Mouse (Mus musculus) cerebellum, adult 18-20 months (tissue): ENCODE results near the gene Anxa6.

Experiments used
- DNase-seq, 2 experiments: peaks; one replicate each; pipeline ENCODE4 v3.0.0; 2021

Gene Anxa6

GRCm38 (mm10) chr11:55033040-55033660 is at the start of gene Anxa6:
Gene Anxa6 (minus strand): TSS chr11:55033445.
- DNase-seq, result peak; percentile 88 to 89

GRCm38 (mm10) chr11:55081206-55081605 is 48.0 kb upstream of the Anxa6 start:
- DNase-seq, result no peak

DNA sequence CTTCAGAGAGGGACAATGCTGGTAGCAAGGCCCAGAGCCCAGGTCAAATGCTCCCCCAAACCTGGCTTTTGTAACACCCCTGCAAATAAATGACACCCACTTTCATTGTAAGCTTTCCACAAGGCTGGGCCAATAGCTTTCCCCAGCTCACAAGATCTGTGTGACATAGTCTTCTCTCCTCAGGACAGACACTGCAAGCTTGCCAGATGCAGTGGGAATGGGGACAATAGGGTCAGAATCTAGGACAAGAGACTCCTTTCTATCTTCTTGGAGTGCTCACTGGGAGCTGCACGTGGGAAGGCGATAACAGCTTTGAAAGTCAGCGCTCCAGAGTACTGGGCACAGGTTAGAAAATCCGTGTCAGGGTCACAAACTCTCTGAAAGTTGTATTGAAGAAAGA is 45.9 kb upstream of the Anxa6 start:
- DNase-seq, result no peak

- peak in 1 of 2 experiments; percentile 26 for DNase-seq
These were observed 45.3 kb upstream of the Anxa6 start for GRCm38 (mm10) chr11:55078502-55078901.

- DNase-seq, result peak; percentile 69 to 71
These were observed 44.3 kb upstream of the Anxa6 start, which contains the start of gene Ccdc69 for GRCm38 (mm10) chr11:55077331-55078231. Gene Ccdc69 (minus strand): TSS chr11:55078131.

GRCm38 (mm10) chr11:55076234-55076633 is 43.0 kb upstream of the Anxa6 start:
- no peak for DNase-seq

DNA sequence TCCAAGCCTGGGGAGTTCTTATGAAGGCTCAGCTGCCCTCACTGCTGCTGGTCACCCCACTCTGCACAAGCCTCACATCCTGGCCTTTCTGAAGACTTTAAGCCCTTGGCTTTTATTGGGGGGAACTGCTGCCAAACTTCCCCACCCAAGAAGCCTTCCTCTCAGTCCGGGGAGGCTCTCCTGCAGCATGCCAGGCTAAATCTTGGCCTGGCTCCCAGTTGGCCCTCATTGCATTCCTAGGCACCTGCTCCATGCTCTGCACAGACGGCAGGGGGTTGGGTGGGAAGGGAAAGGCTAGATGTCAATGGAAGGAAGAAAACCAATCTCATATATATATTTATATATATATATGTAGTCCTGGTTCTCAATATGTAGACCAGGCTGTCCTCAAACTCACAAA is 42.4 kb upstream of the Anxa6 start:
- peak; percentile 78 to 79 for DNase-seq

- DNase-seq, result no peak
These were observed 39.9 kb upstream of the Anxa6 start for GRCm38 (mm10) chr11:55073191-55073590.

- DNase-seq, result no peak
These were observed 39.2 kb upstream of the Anxa6 start for GRCm38 (mm10) chr11:55072467-55072866.

GRCm38 (mm10) chr11:55071344-55071743 is 38.1 kb upstream of the Anxa6 start:
- no peak for DNase-seq

DNA sequence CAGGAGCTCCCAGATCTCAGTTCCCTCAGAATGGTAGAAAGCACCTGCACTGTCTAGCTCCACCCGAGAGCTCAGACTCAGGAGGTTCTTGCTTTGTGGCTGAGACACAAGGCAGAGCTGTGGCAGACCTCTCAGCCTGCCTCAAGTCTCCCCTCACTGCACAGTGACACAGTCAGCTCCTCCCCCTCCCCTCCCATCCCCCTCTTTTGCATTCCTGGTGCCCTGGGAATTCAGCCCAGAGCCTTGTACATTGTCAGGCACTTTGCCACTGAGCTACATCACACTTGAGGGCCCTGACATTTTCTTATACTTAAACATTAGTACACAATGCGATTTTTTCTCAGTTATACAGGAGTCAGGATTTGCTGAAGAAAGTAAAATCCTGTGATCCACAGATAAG is 35.8 kb upstream of the Anxa6 start:
- no peak for DNase-seq

DNA sequence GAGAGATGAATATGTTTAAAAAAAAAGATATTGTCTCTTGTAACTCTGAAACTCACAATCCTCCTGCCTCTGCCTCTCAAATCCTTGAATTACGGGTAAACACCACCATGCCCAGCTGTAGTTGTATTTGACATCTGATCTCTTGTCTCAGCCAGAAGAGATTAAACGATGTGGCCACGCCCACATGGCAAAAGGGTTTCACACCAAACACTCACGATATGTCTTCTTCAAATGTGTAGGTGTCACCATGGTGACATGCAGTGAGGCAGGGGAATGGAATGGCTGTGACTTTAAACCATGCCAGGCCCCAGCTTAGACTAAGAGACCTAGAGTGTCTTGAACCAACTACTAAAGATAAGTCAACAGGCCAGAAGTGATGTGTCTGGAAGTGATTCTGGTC is 33.7 kb upstream of the Anxa6 start:
- no peak for DNase-seq

DNA sequence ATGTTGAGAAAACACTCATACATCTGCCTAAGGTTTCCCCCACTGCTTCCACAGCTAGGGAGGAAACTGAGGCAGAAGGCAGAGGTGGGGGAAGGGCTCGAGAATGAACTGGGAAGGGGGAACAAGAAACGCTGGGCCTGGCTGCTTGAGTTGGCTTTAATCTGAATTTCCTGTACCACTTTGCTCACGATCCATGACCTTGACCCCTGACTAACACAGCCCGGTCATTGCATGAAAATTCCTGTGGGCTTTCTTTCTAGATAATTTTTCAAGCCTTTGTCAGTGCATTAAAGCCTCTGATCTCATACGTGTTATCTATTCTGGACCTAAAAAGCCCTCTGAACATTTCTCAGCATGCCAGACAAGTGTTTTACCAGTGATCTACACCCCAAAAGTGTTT is 29.6 kb upstream of the Anxa6 start:
- no peak for DNase-seq

GRCm38 (mm10) chr11:55060802-55061201 is 27.6 kb upstream of the Anxa6 start:
- DNase-seq, result no peak

DNA sequence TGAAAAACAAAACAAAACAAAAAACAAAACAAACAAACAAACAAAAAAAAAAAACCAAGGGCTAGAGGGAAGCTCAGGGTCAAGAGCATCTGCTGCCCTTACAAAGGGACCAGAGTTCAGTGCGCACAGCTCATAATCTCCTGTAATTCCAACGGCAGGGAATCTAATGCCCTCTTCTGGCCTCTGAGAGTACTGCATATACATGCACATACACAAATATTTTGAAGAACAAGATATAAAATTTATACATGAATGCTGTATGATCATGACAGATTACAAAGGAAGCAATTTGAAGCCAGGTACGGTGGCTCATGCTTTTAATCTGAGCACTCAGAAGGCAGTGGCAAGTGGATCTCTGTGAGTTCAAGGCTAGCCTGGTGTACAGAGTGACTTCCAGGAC is 24.3 kb upstream of the Anxa6 start:
- no peak for DNase-seq

GRCm38 (mm10) chr11:55050837-55051510 is 17.7 kb upstream of the Anxa6 start:
- no peak for DNase-seq

DNA sequence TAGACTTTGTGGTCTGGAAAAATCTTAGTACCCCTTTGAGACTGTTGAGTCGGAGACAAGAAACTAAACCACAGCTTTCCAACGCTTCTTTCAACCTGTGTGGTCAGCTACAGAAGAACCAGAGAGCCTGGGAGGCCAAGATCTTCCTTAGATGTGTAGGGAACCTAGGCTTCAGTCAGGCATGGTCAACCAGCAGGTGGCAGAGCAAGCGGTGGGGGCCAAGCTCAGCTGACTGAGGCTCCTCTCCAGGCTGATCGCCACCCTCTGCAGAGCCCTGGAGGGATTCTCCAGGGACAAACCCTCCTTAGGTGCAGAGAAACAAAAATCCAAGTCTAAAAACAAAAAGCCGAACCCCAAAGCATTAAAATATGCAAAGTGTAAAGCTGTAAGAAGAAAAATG is 13.4 kb upstream of the Anxa6 start:
- peak in 1 of 2 experiments; percentile 41 for DNase-seq

- DNase-seq, result no peak
These were observed 8.1 kb upstream of the Anxa6 start for GRCm38 (mm10) chr11:55041348-55041747.

- DNase-seq, result peak; percentile 75 to 76
These were observed 6.3 kb upstream of the Anxa6 start for GRCm38 (mm10) chr11:55039591-55039990.

GRCm38 (mm10) chr11:55036601-55037000 is 3.4 kb upstream of the Anxa6 start:
- no peak for DNase-seq

GRCm38 (mm10) chr11:55032286-55032685 is 959 bp downstream of the Anxa6 start:
- DNase-seq, result no peak

GRCm38 (mm10) chr11:55031991-55032280 is 1.3 kb downstream of the Anxa6 start:
- no peak for DNase-seq

- no peak for DNase-seq
These were observed 1.8 kb downstream of the Anxa6 start for GRCm38 (mm10) chr11:55031211-55031990.
